Mouse (Mus musculus) heart, embryonic 15.5 days (tissue): ENCODE measurements at regions not wholly inside any gene's neighbourhood (a gene's known extent, or its start where the extent isn't known, plus 50 kb on each side); places are given as distances from the start of the nearest gene placed in this dataset.
"Not testable (repeated sequence)": the region's sequence is repeated elsewhere in the genome, so short reads cannot be mapped to it uniquely, and the experiment has no call there.

ENCODE experiments used
- ATAC-seq: fragments of 200-750 bp; cut with Nextera tagmentation; replicated peaks from 2 replicates; pipeline ENCODE4 v1.8.0; 2017; ENCODE audit warnings: low read depth, moderate TSS enrichment; ENCODE audit not compliant: insufficient number of reproducible peaks, insufficient read depth, low FRiP score
- H3K27ac ChIP-seq: fragments of 300-500 bp; sonication (generic); 2 replicates; pipeline ENCODE4 v1.5.1; 2015; ENCODE audit warnings: mild to moderate bottlenecking, inconsistent platforms
- H3K27me3 ChIP-seq: fragments of 300-500 bp; sonication (generic); 2 replicates; pipeline ENCODE4 v1.6.1; 2015; ENCODE audit warnings: inconsistent platforms
- H3K36me3 ChIP-seq: fragments of 300-500 bp; sonication (generic); 2 replicates; pipeline ENCODE4 v1.6.1; 2015; ENCODE audit warnings: mild to moderate bottlenecking, inconsistent platforms
- H3K4me1 ChIP-seq: fragments of 300-500 bp; sonication (generic); replicated peaks from 2 replicates; pipeline ENCODE4 v1.6.1; 2015; ENCODE audit warnings: inconsistent platforms
- H3K4me2 ChIP-seq: fragments of 300-500 bp; sonication (generic); 2 replicates; pipeline ENCODE4 v1.6.1; 2015; ENCODE audit warnings: inconsistent platforms, mild to moderate bottlenecking, moderate library complexity
- H3K4me3 ChIP-seq: fragments of 300-500 bp; sonication (generic); 2 replicates; pipeline ENCODE4 v1.5.1; 2015; ENCODE audit warnings: mild to moderate bottlenecking, inconsistent platforms
- H3K9ac ChIP-seq: fragments of 300-500 bp; sonication (generic); 2 replicates; pipeline ENCODE4 v1.6.1; 2015; ENCODE audit warnings: mild to moderate bottlenecking, inconsistent platforms
- H3K9me3 ChIP-seq: fragments of 300-500 bp; sonication (generic); replicated peaks from 2 replicates; pipeline ENCODE4 v1.6.1; 2016; ENCODE audit warnings: inconsistent platforms
- WGBS: fragments of 180-500 bp; shearing (Covaris S2); methylation state at CpG from one replicate; pipeline ENCODE4 v1.1.7; 2015; ENCODE audit warnings: mixed read lengths; 5-methylcytosine and 5-hydroxymethylcytosine counted together

GRCm38 (mm10) chrX:50675356-50675755, 165.5 kb upstream of the Stk26 start:
- Histone ChIP-seq H3K9me3 (no peaks in the 10 kb centered on the region), H3K4me1 (no peaks in the 10 kb centered on the region), H3K27ac (no peak overlapping the region), H3K9ac (no peak overlapping the region), H3K4me3 (no peak overlapping the region), H3K27me3 (no peaks in the 10 kb centered on the region; the same call in 1 of the 2 replicates), H3K36me3 (no peaks in the 10 kb centered on the region), H3K4me2 (no peak overlapping the region)
- no peak for ATAC-seq
- WGBS = 23% methylated on average over 6 of the region's 6 CpGs

GRCm38 (mm10) chrX:50657835-50658565, 182.8 kb upstream of the Stk26 start:
- ATAC-seq = no peak
- Histone ChIP-seq H3K4me2 (no peak overlapping the region), H3K9me3 (no peaks in the 10 kb centered on the region), H3K4me3 (no peak overlapping the region), H3K27me3 (no peaks in the 10 kb centered on the region), H3K36me3 (no peaks in the 10 kb centered on the region), H3K27ac (no peak overlapping the region), H3K9ac (no peak overlapping the region), H3K4me1 (no peaks in the 10 kb centered on the region)
- WGBS = 35% methylated on average over 9 of the region's 9 CpGs

- no peak for ATAC-seq
- H3K36me3 ChIP-seq = no peaks in the 10 kb centered on the region
Measured at GRCm38 (mm10) chrX:50657180-50657834, 183.5 kb upstream of the Stk26 start.

GRCm38 (mm10) chrX:50655380-50655779, 185.5 kb upstream of the Stk26 start:
- H3K4me1 ChIP-seq, H3K36me3 ChIP-seq, H3K9me3 ChIP-seq: not testable (repeated sequence)

More at GRCm38 (mm10) chrX:50657180-50657834, 183.5 kb upstream of the Stk26 start:
- H3K27ac ChIP-seq = no peak overlapping the region
- 61% methylated on average over 6 of the region's 6 CpGs for WGBS
- no peak overlapping the region for H3K4me2 ChIP-seq
- no peaks in the 10 kb centered on the region for H3K27me3 ChIP-seq
- H3K9ac ChIP-seq = no peak overlapping the region
- no peak overlapping the region for H3K4me3 ChIP-seq
- H3K9me3 ChIP-seq = no peaks in the 10 kb centered on the region
- H3K4me1 ChIP-seq = no peaks in the 10 kb centered on the region

GRCm38 (mm10) chrX:50641347-50641746, 199.5 kb upstream of the Stk26 start:
- no peaks in the 10 kb centered on the region for H3K36me3 ChIP-seq
- H3K4me3 ChIP-seq = no peak overlapping the region
- H3K9ac ChIP-seq = no peak overlapping the region
- H3K27me3 ChIP-seq = no peaks in the 10 kb centered on the region
- no peak overlapping the region for H3K4me2 ChIP-seq
- H3K4me1 ChIP-seq = no peaks in the 10 kb centered on the region
- no peak overlapping the region for H3K27ac ChIP-seq
- ATAC-seq = no peak
- H3K9me3 ChIP-seq = no peaks in the 10 kb centered on the region
- WGBS = 48% methylated on average over 4 of the region's 4 CpGs

More at GRCm38 (mm10) chrX:50655380-50655779, 185.5 kb upstream of the Stk26 start:
- not testable (repeated sequence) for ATAC-seq, H3K9ac ChIP-seq, H3K27ac ChIP-seq, H3K4me3 ChIP-seq, H3K4me2 ChIP-seq, H3K27me3 ChIP-seq
- 86% methylated on average over 1 of the region's 1 CpGs for WGBS

GRCm38 (mm10) chrX:50635634-50636033, 205.2 kb upstream of the Stk26 start:
- ATAC-seq = peak; percentile 47; the same call in 1 of the 2 replicates
- peak overlapping the region; percentile 63 for H3K4me3 ChIP-seq
- peak overlapping the region; percentile 58 for H3K4me2 ChIP-seq
- no peaks in the 10 kb centered on the region for H3K4me1 ChIP-seq
- H3K27me3 ChIP-seq = no peaks in the 10 kb centered on the region
- H3K9ac ChIP-seq = 0 out of 2 replicates have a peak overlapping the region, but pooled peaks have one; percentile 17
- no peaks in the 10 kb centered on the region for H3K36me3 ChIP-seq
- H3K9me3 ChIP-seq = no peaks in the 10 kb centered on the region
- H3K27ac ChIP-seq = peak overlapping the region; percentile 78
- 20% methylated on average over 6 of the region's 6 CpGs for WGBS

GRCm38 (mm10) chrX:50634842-50635615, 205.8 kb upstream of the Stk26 start:
- peak overlapping the region; percentile 78 for H3K27ac ChIP-seq
- H3K36me3 ChIP-seq = no peaks in the 10 kb centered on the region
- H3K4me1 ChIP-seq = no peaks in the 10 kb centered on the region
- H3K9ac ChIP-seq = peak overlapping the region; percentile 54
- H3K27me3 ChIP-seq = no peaks in the 10 kb centered on the region
- 17% methylated on average over 30 of the region's 30 CpGs for WGBS
- peak; percentile 96 for ATAC-seq
- peak overlapping the region; percentile 58 for H3K4me2 ChIP-seq
- no peaks in the 10 kb centered on the region for H3K9me3 ChIP-seq
- peak overlapping the region; percentile 63 for H3K4me3 ChIP-seq

GRCm38 (mm10) chrX:50632536-50632935, 204.2 kb upstream of the Olfr1324 start:
- Histone ChIP-seq H3K36me3 (no peaks in the 10 kb centered on the region), H3K27me3 (no peaks in the 10 kb centered on the region), H3K27ac (no peak overlapping the region), H3K9ac (no peak overlapping the region), H3K4me1 (no peaks in the 10 kb centered on the region), H3K9me3 (no peaks in the 10 kb centered on the region), H3K4me3 (no peak overlapping the region), H3K4me2 (no peak overlapping the region)
- 35% methylated on average over 6 of the region's 6 CpGs for WGBS
- ATAC-seq = no peak

- ATAC-seq = no peak
- Histone ChIP-seq H3K27ac (no peak overlapping the region), H3K36me3 (no peaks in the 10 kb centered on the region), H3K4me1 (no peaks in the 10 kb centered on the region), H3K4me2 (no peak overlapping the region), H3K9ac (no peak overlapping the region), H3K9me3 (no peaks in the 10 kb centered on the region), H3K4me3 (no peak overlapping the region), H3K27me3 (no peaks in the 10 kb centered on the region)
- 79% methylated on average over 6 of the region's 6 CpGs for WGBS
Measured at GRCm38 (mm10) chrX:50625336-50625735, 197.0 kb upstream of the Olfr1324 start.

- Histone ChIP-seq H3K9ac (no peak overlapping the region), H3K9me3 (no peaks in the 10 kb centered on the region), H3K4me1 (no peaks in the 10 kb centered on the region), H3K27me3 (no peaks in the 10 kb centered on the region), H3K4me2 (no peak overlapping the region), H3K27ac (no peak overlapping the region), H3K4me3 (peak overlapping the region; percentile 17; the same call in 1 of the 2 replicates), H3K36me3 (no peaks in the 10 kb centered on the region)
- 67% methylated on average over 19 of the region's 19 CpGs for WGBS
- no peak for ATAC-seq
Measured at GRCm38 (mm10) chrX:50622984-50623455, 194.7 kb upstream of the Olfr1324 start.

GRCm38 (mm10) chrX:50620909-50621308, 192.6 kb upstream of the Olfr1324 start:
- no peaks in the 10 kb centered on the region for H3K27me3 ChIP-seq
- no peak overlapping the region for H3K27ac ChIP-seq
- H3K4me1 ChIP-seq = no peaks in the 10 kb centered on the region
- 61% methylated on average over 8 of the region's 8 CpGs for WGBS
- H3K9me3 ChIP-seq = no peaks in the 10 kb centered on the region
- ATAC-seq = no peak
- H3K36me3 ChIP-seq = no peaks in the 10 kb centered on the region
- no peak overlapping the region for H3K9ac ChIP-seq
- H3K4me3 ChIP-seq = no peak overlapping the region
- H3K4me2 ChIP-seq = no peak overlapping the region
